Mouse (Mus musculus): ENCODE data around the gene Acsf2. TPM values are rescaled to one million over a fixed set of nuclear protein-coding genes. Genes with fewer than 3 reads are reported as not detected.

Gene Acsf2
- polyA plus RNA-seq, 1 experiment from 2014 or later: 7.1 TPM

DNA sequence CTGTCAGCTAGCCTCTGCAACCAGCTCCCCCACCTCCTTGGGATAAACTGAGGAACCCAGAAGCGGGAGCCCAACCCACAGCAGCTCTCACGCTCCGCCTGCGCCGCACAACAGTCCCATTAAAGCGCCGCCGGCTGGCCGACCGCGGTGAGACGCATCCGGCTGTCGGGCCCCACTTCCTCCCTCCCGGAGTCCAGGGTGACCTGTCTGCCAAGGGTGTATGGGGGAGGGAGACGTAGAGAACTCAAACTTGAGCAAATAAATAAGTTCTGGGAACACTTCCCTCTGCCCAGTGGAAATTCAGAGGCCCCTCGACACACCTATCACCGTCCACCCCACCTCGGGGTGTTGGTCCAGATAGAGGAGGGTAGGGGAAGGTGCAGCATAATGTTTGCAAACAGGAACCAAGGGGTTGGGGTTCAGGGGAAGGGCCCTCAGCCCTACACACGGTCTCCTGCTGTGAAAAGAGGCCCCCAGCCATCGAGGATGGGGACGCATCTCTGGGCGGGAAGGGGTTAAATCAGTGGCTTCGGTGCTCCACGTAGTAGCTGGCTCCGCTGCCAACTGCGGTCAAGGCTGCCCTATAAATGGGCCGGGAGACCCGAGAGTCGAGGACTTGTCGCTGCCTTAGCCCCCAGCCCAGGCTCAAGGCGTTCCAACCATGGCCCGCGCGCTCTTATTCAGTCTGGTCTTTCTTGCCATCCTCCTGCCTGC, 37.1 kb downstream of the Acsf2 start, which contains the start of gene Chad:
Chad (plus strand) TSS at position 611 of the 714 bp plus-strand sequence.
- 4% methylated on average over 35 of the region's 35 CpGs for WGBS
- Histone ChIP-seq H3K4me2 (peak within 1 kb of the TSS; percentile 56), H3K27me3 (peaks cover 33% of the 10 kb centered on the region), H3K9ac (peak within 1 kb of the TSS; percentile 55), H3K4me3 (peak within 1 kb of the TSS; percentile 32), H3K27ac (peak within 1 kb of the TSS; percentile 49; the same call in 1 of the 2 replicates), H3K9me3 (no peaks in the 10 kb centered on the region), H3K36me3 (peaks cover 19% of the 10 kb centered on the region), H3K4me1 (peaks cover 22% of the 10 kb centered on the region)
- no peak for ATAC-seq (ENCODE audit: insufficient number of reproducible peaks, insufficient read depth, low FRiP score, low TSS enrichment, low read depth)

- peak overlapping the region; percentile 55; the same call in 1 of the 2 replicates for H3K9ac ChIP-seq
- WGBS: 50% methylated on average over 5 of the region's 5 CpGs
- no peak overlapping the region for H3K27ac ChIP-seq
Measured at GRCm38 (mm10) chr11:94563821-94564220, 37.9 kb downstream of the Acsf2 start.

GRCm38 (mm10) chr11:94563383-94563782, 38.3 kb downstream of the Acsf2 start:
- 94% methylated on average over 5 of the region's 5 CpGs for WGBS
- H3K4me3 ChIP-seq: no peak overlapping the region
- no peak overlapping the region for H3K27ac ChIP-seq
- H3K4me2 ChIP-seq: no peak overlapping the region
- peaks cover 33% of the 10 kb centered on the region for H3K27me3 ChIP-seq
- H3K9ac ChIP-seq: no peak overlapping the region
- peaks cover 22% of the 10 kb centered on the region for H3K4me1 ChIP-seq
- H3K9me3 ChIP-seq: no peaks in the 10 kb centered on the region
- H3K36me3 ChIP-seq: peaks cover 19% of the 10 kb centered on the region
- no peak for ATAC-seq (ENCODE audit: insufficient number of reproducible peaks, insufficient read depth, low FRiP score, low TSS enrichment, low read depth)

More at GRCm38 (mm10) chr11:94563821-94564220, 37.9 kb downstream of the Acsf2 start:
- Histone ChIP-seq H3K4me1 (peaks cover 22% of the 10 kb centered on the region), H3K4me3 (peak overlapping the region; percentile 32), H3K27me3 (peaks cover 33% of the 10 kb centered on the region), H3K36me3 (peaks cover 19% of the 10 kb centered on the region), H3K9me3 (no peaks in the 10 kb centered on the region), H3K4me2 (peak overlapping the region; percentile 56)
- no peak for ATAC-seq (ENCODE audit: insufficient number of reproducible peaks, insufficient read depth, low FRiP score, low TSS enrichment, low read depth)

DNA sequence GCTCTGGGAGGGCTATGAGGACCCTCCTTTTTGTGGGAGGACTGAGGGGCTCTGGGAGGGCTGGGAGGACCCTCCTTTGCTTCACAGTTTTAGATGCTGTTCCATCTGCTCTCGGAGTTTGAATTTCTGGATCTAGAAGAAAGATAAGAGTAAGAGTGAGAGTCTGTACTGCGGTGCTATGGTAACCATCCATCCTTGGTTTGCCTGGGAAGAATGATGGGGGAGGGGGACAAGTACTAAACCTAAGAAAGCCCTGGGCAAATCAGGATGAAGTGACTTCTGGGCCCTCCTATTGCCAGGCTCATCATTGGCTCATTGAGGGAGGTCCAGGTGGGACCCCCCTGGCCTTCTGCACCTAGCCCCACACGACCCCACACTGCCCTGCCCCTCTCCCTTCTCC, 43.4 kb downstream of the Acsf2 start:
- Histone ChIP-seq H3K4me3 (no peak overlapping the region), H3K27me3 (0 out of 2 replicates have a peak, but pooled peaks cover under 1% of the 10 kb centered on the region), H3K27ac (no peak overlapping the region), H3K4me2 (no peak overlapping the region), H3K36me3 (peaks cover 29% of the 10 kb centered on the region), H3K4me1 (no peaks in the 10 kb centered on the region), H3K9ac (no peak overlapping the region), H3K9me3 (no peaks in the 10 kb centered on the region)
- no peak for ATAC-seq (ENCODE audit: insufficient number of reproducible peaks, insufficient read depth, low FRiP score, low TSS enrichment, low read depth)
- 68% methylated on average over 3 of the region's 3 CpGs for WGBS

DNA sequence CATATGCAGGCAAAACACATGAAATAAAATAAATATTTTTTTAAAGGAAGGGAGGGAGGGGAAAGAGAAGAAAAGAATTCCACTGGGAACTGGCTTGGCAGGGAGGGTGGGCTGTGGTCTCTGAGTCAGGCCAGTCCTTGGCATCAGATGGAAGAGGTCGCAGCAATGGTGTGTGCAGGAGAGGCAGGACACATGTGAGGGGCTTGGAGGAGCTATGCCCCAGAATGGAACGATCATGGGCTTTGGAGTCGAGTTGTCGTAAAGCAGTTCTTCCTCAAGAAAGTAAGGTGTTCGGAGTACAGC, 51.3 kb downstream of the Acsf2 start:
- Histone ChIP-seq H3K36me3 (peaks cover 8% of the 10 kb centered on the region), H3K4me2 (no peak overlapping the region), H3K4me1 (peaks cover 16% of the 10 kb centered on the region), H3K27me3 (no peaks in the 10 kb centered on the region), H3K9ac (no peak overlapping the region), H3K27ac (no peak overlapping the region), H3K4me3 (no peak overlapping the region), H3K9me3 (no peaks in the 10 kb centered on the region)
- no peak for ATAC-seq (ENCODE audit: insufficient number of reproducible peaks, insufficient read depth, low FRiP score, low TSS enrichment, low read depth)
- 73% methylated on average over 5 of the region's 5 CpGs for WGBS

DNA sequence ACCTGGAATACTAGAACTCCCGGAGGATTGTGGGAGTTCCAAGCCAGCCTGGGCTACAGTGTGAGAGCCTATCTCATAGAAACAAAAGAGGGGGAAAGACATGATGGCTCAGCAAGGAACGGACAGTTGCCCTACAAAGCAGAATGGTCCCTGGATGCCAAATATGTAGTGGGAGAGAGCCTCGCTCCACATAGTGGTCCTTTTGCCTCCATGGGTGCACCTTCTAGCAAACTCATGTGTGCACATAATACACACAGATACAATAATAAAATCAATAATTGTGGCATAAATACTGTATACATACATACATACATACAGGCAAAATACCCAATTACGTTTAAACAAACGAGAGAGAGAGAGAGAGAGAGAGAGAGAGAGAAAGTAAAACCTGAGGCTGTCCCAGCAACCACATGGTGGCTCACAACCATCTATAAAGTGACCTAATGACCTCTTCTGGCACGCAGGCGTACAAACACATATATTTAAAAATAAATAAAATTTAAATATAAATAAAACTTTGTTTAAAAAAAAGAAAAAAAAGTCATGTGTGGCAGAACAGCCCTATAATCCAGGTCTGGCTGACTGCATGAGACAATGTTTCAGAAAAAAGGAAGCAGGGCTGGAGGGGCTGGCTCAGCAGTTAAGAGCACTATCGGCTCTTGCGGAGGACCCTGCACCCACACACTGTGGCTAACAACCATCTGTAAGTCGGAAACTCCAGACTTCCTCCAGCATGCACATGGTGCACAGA, 51.8 kb downstream of the Acsf2 start:
- Histone ChIP-seq H3K4me1 (peaks cover 16% of the 10 kb centered on the region), H3K36me3 (peaks cover 4% of the 10 kb centered on the region), H3K4me3 (no peak overlapping the region), H3K27ac (peak overlapping the region; percentile 87), H3K9me3 (no peaks in the 10 kb centered on the region), H3K9ac (no peak overlapping the region), H3K4me2 (peak overlapping the region; percentile 91), H3K27me3 (no peaks in the 10 kb centered on the region)
- WGBS: 65% methylated on average over 10 of the region's 10 CpGs
- no peak for ATAC-seq (ENCODE audit: insufficient number of reproducible peaks, insufficient read depth, low FRiP score, low TSS enrichment, low read depth)

DNA sequence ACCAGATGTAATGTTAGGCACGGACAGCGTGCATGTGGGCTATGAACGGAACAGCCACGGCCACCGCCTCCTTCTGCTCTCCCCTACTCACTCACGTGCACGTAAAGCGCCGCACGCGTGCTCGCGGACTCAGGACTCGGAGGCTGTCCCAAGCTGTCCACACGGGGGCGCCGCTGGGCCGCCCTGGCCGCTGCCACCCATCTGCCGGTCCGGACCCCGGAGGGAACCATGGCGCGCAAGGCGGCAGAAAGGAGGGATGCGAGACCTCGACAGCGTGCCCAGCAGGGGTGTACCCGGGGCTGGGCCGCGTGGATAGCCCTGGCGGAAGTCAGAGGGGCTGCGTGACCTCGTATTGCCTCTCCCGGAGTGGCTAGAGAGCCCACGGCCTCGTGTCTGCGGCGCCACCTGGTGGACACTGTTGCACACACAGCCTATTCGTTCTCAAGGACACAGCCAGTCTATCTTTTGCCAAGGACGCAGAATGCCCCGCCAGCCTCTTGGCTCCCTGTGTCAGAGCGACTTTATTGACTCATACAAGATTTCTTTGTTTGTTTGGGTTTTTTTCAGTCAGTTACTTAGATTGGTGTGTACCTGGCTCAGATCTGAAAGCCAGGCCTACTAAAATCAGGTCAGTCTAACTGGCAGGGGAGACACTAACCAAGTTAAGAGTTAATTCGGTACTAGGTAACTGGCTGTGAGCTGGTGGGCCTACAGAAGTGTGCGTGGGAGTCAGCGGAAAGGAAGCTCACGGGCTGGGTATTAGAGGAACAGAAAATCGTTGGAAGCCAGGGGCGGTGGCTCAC, 52.6 kb downstream of the Acsf2 start, which contains the start of gene Rsad1:
Rsad1 (minus strand) TSS at position 368 of the 803 bp plus-strand sequence.
- no peaks in the 10 kb centered on the region for H3K9me3 ChIP-seq
- H3K4me2 ChIP-seq: peak within 1 kb of the TSS; percentile 91
- H3K27me3 ChIP-seq: no peaks in the 10 kb centered on the region
- peak; percentile 79 for ATAC-seq (ENCODE audit: insufficient number of reproducible peaks, insufficient read depth, low FRiP score, low TSS enrichment, low read depth)
- WGBS: 4% methylated on average over 49 of the region's 49 CpGs
- H3K27ac ChIP-seq: peak within 1 kb of the TSS; percentile 87
- peak within 1 kb of the TSS; percentile 64 for H3K4me3 ChIP-seq
- H3K9ac ChIP-seq: peak within 1 kb of the TSS; percentile 74
- peaks cover 24% of the 10 kb centered on the region for H3K4me1 ChIP-seq
- H3K36me3 ChIP-seq: peaks cover 4% of the 10 kb centered on the region

DNA sequence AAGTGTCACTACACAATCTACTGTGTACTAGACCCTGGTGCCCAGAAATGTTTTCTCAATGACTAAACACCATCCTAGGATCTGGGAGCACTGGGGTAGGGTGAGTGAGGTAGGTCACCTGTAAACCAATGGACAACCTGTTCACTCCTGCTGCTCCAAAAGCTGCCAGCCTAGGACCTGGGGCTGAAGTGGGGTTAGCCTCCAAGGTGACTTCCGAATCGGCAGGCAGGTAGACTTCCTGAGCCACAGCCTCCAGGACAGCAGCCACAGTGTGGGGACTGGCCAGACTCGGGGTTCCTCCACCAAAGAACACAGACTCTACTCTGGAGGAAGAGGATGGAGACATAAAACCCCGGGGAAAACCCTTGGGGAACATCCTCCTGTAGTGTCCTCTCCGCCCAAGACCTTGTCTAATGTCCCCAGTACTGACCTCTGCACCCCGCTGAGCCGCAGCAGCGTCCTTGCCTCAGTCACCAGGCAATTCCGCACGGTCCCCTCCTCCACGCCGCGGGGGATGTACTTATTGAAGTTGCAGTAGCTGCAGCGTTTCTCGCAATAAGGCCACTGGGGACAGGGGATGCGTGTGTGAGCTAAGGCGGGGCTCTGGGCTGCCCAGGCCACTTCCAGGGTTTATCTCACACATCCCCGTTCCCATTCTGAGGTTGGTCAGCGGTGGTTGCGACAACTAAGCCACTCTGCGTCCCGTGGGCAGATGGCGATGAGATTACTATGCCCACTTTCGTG, 53.5 kb downstream of the Acsf2 start:
- no peak for ATAC-seq (ENCODE audit: insufficient number of reproducible peaks, insufficient read depth, low FRiP score, low TSS enrichment, low read depth)
- 12% methylated on average over 24 of the region's 24 CpGs for WGBS
- Histone ChIP-seq H3K36me3 (peaks cover 4% of the 10 kb centered on the region), H3K4me2 (peak overlapping the region; percentile 91), H3K9me3 (no peaks in the 10 kb centered on the region), H3K4me3 (peak overlapping the region; percentile 64), H3K9ac (peak overlapping the region; percentile 74), H3K27me3 (no peaks in the 10 kb centered on the region), H3K27ac (peak overlapping the region; percentile 87; the same call in 1 of the 2 replicates), H3K4me1 (peaks cover 30% of the 10 kb centered on the region)

DNA sequence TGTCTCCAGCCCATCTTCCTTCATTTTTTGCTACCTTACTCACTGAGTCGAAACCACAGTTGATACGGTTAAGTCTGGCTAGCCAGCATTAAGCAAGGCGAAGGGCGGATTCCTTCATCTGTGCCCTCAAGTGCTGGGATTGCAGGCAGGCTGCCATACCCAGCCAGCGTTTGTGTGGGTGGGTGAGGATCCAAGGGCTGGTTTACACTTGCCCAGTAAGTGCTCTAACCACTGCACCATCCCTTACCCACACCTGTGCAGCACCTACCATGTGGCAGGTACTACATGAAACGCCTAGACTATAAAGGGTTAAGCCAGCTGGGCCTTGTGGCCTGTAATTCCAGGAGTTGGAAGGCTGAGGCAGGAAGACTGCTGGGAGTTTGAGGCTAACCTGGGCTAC, 54.4 kb downstream of the Acsf2 start:
- no peaks in the 10 kb centered on the region for H3K27me3 ChIP-seq
- no peak overlapping the region for H3K9ac ChIP-seq
- H3K4me3 ChIP-seq: no peak overlapping the region
- no peak for ATAC-seq (ENCODE audit: insufficient number of reproducible peaks, insufficient read depth, low FRiP score, low TSS enrichment, low read depth)
- H3K27ac ChIP-seq: no peak overlapping the region
- peaks cover 30% of the 10 kb centered on the region for H3K4me1 ChIP-seq
- H3K36me3 ChIP-seq: peaks cover 3% of the 10 kb centered on the region
- no peaks in the 10 kb centered on the region for H3K9me3 ChIP-seq
- 88% methylated on average over 6 of the region's 6 CpGs for WGBS
- no peak overlapping the region for H3K4me2 ChIP-seq

- H3K4me1 ChIP-seq: peaks cover 30% of the 10 kb centered on the region
- no peak for ATAC-seq (ENCODE audit: insufficient number of reproducible peaks, insufficient read depth, low FRiP score, low TSS enrichment, low read depth)
- H3K27ac ChIP-seq: no peak overlapping the region
- no peaks in the 10 kb centered on the region for H3K9me3 ChIP-seq
- 92% methylated on average over 5 of the region's 5 CpGs for WGBS
- H3K36me3 ChIP-seq: peaks cover 5% of the 10 kb centered on the region; the same call in 1 of the 2 replicates
- H3K9ac ChIP-seq: no peak overlapping the region
- H3K4me2 ChIP-seq: no peak overlapping the region
- H3K27me3 ChIP-seq: no peaks in the 10 kb centered on the region
- H3K4me3 ChIP-seq: no peak overlapping the region
Measured at GRCm38 (mm10) chr11:94546381-94546780, 55.3 kb downstream of the Acsf2 start.

DNA sequence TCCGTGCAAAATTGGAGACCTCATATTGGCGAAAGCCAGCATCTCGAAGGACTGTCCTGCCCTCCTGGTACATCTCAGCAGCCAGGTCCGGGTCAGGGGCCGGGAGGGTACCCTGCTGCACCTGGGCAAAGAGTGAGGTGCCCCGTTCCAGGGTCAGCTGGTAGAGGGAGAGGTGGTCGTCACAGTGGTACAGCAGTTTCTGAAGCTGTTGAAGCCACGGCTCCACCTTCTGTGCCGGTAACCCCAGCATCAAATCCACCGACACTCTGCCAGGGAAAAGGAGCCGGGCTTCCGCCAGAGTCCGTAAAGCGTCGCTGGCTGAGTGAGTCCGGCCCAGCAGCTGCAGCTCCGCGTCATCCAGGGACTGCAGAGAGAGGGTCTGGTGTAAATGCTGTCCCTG, 57.2 kb downstream of the Acsf2 start:
- Histone ChIP-seq H3K4me3 (no peak overlapping the region), H3K36me3 (peaks cover 5% of the 10 kb centered on the region; the same call in 1 of the 2 replicates), H3K9me3 (no peaks in the 10 kb centered on the region), H3K4me2 (peak overlapping the region; percentile 21), H3K27me3 (no peaks in the 10 kb centered on the region), H3K27ac (no peak overlapping the region), H3K4me1 (peaks cover 21% of the 10 kb centered on the region), H3K9ac (no peak overlapping the region)
- 61% methylated on average over 18 of the region's 18 CpGs for WGBS
- no peak for ATAC-seq (ENCODE audit: insufficient number of reproducible peaks, insufficient read depth, low FRiP score, low TSS enrichment, low read depth)
